Mouse (Mus musculus): ENCODE measurements at regions not wholly inside any gene's neighbourhood (a gene's known extent, or its start where the extent isn't known, plus 50 kb on each side); places are given as distances from the start of the nearest gene placed in this dataset.

DNA sequence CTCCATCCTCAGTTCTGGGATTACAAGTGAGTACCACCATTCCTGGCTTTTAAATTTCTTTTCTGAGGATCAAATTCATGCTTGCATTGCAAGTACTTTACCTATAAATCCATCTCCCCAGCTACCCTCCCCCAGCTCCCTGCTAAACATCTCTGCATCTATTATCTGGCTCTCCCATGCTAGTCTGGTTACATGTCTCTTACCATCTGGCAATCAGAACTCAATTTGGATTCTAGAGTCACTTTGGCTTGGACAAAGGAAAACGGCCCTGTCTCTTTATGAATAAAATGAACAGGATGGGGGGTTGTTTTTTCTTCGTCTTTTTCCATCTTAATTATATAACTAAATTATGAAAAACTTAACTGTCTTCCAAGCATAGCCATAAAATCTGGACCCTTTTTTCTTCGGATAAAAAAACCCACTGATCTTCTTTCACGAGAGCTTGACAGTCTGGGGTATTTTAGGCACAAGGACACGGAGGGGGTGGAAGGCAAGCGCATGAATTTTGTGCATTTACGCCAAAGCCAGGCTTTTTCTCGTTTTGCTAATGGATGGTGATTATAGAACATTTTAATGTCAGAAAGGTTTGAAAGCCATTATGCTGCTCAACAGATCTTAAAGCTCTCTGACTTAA lies 151.6 kb downstream of the Cmpk2 start:
- ChIA-PET POLR2A (interaction anchor here in 1 of 4 experiments (0.7 to 1.0 kb wide), 2 partner anchors 16 to 75 kb away, joined by 3 read pairs; no protein-coding TSS in a partner anchor), CTCF (no interaction called here)

GRCm38 (mm10) chr12:26617969-26618368 lies 149.0 kb downstream of the Cmpk2 start:
- CTCF ChIA-PET, result no interaction called here
- POLR2A ChIA-PET, result no interaction called here

DNA sequence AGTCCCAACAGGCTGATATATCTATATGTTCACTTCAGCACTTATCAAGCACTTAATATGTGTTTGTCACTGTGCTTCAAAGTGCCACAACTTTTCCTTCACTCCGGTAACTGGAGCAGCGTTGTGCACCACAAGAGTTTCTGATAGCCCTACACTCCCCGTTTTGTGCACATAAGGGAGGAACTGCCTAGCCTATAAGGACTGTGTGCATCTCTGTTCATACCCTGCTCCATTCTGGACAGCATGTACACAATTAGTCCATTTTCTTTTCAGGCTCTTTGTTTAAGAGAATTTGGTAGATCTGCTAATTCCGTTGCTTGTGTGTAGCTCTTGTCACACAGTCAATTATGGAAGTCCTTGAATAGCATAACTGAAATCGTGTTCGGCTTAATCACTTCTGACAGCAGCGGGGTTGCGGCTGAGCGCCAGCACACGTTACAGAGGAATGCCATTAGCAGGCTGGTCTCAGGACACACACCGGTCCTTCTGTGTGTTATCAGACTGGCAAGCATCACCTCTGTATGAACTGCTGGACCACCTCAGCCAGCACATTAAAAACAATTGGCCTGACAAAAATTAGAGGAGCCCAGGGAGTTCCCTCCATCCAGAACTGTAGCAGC lies 144.2 kb downstream of the Cmpk2 start:
- ChIA-PET CTCF (no interaction called here), POLR2A (no interaction called here)

DNA sequence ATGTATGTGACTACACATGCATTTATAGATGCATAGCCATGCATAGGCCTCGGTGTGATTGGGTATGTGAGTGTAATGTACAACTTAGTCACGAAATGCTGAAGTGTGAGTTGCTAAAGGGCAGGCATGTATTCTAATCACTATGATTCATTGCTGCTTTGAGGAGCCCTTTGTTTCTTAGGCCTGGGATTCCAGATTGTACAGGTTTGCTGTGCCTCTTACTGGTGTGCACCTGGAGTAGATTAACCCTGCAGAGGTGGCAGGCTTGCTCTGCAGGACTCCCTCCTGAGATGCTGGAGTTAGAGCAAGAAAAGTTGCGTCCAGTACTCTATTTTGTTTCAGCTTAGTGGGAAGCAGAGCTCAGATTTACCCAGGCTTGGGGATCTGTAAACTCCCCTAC lies 141.1 kb downstream of the Cmpk2 start:
- ChIA-PET POLR2A (no interaction called here), CTCF (no interaction called here)

- POLR2A ChIA-PET, result no interaction called here
These were observed 129.5 kb downstream of the Cmpk2 start for GRCm38 (mm10) chr12:26598501-26598900.

GRCm38 (mm10) chr12:26592125-26592524 lies 123.1 kb downstream of the Cmpk2 start:
- ChIA-PET POLR2A (no interaction called here), CTCF (no interaction called here)

More at GRCm38 (mm10) chr12:26598501-26598900, 129.5 kb downstream of the Cmpk2 start:
- CTCF ChIA-PET, result interaction anchor here in 1 of 4 experiments (0.5 kb wide), 1 partner anchor 736 kb away, joined by 6 read pairs; no protein-coding TSS in a partner anchor

GRCm38 (mm10) chr12:26589091-26589490 lies 120.1 kb downstream of the Cmpk2 start:
- CTCF ChIA-PET, result no interaction called here
- POLR2A ChIA-PET, result interaction anchor here in 1 of 4 experiments (0.6 kb wide), 1 partner anchor 493 kb away, joined by 3 read pairs; no protein-coding TSS in a partner anchor

GRCm38 (mm10) chr12:26577438-26577837 lies 108.4 kb downstream of the Cmpk2 start:
- ChIA-PET POLR2A (no interaction called here), CTCF (no interaction called here)

- CTCF ChIA-PET, result interaction anchor here in 1 of 4 experiments (0.6 kb wide), 1 partner anchor 55 kb away, joined by 3 read pairs; no protein-coding TSS in a partner anchor
- POLR2A ChIA-PET, result no interaction called here
These were observed 102.6 kb downstream of the Cmpk2 start for GRCm38 (mm10) chr12:26571602-26572001.

DNA sequence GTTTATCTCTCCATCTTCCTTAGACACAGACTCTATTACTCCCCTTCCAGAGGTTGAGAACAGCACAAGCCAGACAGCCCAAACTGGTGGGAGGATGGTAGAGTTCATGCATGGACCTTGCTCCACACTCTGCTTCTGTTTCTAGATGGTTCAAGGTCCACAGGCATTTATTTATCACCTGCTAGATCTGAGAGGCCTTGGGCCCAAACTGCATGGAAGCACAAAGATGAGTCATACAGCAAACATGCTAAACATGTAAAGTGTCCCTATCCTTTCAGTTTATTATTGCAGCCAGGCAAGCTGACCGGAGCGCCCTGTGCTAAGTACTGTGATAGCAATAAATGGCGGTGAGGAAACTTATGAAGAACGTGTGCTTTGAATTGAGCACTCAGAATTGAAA lies 98.4 kb downstream of the Cmpk2 start:
- POLR2A ChIA-PET, result no interaction called here
- CTCF ChIA-PET, result no interaction called here

DNA sequence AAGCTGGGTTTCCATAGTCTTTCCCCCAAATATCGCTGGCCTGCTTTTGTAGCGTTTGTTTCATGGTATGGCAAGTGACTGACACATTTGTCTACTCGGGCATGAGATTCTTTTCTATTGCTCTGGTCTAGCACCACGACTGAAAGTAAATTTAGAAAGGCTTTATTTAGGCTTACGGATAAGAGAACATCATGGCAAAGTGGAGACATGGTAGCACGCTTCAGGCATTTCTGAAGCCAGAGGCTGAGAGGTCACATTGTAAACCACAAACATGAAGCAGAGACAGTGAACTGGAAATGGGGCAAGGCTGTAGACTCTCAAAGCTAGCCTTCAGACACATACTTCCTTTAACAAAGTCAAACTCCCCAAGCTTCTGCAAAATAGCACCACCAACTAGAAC lies 93.9 kb downstream of the Cmpk2 start:
- CTCF ChIA-PET, result no interaction called here
- POLR2A ChIA-PET, result no interaction called here

- CTCF ChIA-PET, result no interaction called here
- POLR2A ChIA-PET, result no interaction called here
These were observed 90.6 kb downstream of the Cmpk2 start for GRCm38 (mm10) chr12:26559560-26559959.

DNA sequence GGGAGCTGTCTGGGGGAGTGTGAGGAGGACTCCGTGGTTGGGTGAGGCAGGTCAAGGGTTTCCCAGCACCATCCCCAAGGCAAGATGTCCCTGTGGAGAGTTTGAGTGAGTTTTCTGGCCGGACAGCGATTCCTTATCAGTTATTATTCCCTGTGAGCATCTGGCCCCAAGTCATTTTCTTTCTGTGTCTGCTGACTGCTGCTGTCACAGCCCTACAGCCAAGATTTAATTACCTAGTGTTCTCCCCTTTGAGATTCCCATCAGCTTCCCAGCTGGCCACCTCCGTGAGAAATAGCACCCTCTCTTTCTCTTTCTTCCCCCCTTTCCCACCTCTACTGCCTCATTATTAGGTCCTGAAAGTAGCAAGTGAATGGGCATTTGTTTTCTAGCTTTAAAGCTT lies 88.4 kb downstream of the Cmpk2 start:
- CTCF ChIA-PET, result interaction anchor here in 1 of 4 experiments (0.6 kb wide), 1 partner anchor 45 kb away, joined by 4 read pairs; no protein-coding TSS in a partner anchor
- POLR2A ChIA-PET, result interaction anchor here in 1 of 4 experiments (0.6 kb wide), 1 partner anchor 1013 kb away, joined by 5 read pairs; no protein-coding TSS in a partner anchor

GRCm38 (mm10) chr12:26551168-26551926 lies 82.3 kb downstream of the Cmpk2 start:
- ChIA-PET POLR2A (no interaction called here), CTCF (no interaction called here)

DNA sequence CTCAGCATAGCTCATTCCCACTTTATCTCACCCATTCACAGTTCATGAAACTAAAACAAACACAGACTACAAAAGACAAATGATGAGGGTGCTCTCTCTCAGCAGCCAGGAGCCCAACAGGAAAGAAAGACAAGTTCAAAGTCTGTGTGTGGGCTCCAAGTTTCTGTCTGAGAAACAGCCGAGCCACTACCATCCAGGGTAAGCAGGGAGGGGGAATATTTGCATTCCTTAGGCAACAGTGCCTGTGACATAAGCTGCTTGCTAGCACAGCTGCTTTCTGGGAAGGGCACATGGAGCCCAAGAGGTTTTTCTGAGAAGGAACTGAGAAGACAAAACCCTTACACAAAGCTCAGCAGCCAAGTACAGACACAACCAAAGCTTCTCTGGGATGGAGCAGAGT lies 78.5 kb downstream of the Cmpk2 start:
- POLR2A ChIA-PET, result no interaction called here
- CTCF ChIA-PET, result no interaction called here

DNA sequence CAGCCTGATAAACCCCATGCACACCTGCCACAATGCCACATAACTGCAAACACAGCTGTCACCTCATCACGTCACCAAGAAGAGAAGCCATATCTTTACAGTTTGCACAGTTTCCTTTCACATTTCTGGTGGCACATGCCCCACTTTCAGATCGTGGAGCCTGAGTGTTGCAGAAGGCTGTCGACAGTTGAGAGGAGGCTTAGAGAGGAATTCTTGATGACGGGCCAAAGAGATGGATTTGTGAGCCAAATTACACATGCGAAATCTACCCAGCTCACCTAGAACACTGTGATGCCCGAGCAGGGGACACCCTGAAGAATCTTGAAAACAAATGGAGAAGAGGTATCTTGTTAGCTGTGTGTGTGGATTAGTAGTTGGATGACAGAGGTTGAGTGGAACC lies 77.4 kb downstream of the Cmpk2 start:
- POLR2A ChIA-PET, result interaction anchor here in 1 of 4 experiments (0.6 kb wide), 1 partner anchor 74 kb away, joined by 3 read pairs; no protein-coding TSS in a partner anchor

DNA sequence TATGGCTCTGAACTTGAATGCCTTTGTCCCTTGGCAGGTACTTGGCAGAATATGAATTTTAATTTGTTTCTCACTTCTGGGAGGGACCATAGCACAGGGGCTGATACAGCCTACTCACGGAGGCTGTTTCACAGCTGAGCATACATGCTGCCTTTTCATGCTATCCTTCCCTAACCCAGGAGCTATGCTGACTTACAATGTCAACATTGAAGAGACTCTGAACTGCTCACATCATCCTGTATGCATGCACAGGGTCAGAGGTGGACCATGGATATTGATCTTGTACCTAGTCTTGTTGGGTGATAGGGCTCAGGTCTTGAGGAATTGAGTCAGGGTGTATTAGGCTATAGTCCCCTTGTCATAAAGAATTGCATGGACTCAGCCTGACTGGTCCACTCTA lies 74.5 kb downstream of the Cmpk2 start:
- CTCF ChIA-PET, result no interaction called here

More for the DNA sequence above, 77.4 kb downstream of the Cmpk2 start:
- CTCF ChIA-PET, result no interaction called here

DNA sequence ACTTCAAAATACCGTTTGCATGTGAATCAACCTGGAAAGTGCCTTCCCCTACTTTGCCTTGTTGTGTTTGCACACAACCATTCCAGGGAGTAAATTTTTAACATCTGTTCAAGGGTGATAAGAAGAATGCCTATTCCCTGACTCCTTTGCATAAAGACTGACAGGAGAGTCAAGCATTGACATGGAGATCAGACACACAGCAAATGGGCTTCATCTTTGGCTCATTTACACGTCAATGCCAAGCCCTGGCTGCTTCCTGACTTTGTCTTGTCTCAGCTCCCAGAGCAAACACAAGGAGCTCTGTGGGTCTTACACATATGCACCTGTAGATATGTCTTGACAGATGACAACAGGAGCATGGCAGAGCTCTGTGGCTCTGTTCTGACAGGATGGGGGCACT lies 73.4 kb downstream of the Cmpk2 start:
- POLR2A ChIA-PET, result no interaction called here
- CTCF ChIA-PET, result interaction anchor here in 1 of 4 experiments (0.6 kb wide), 2 partner anchors 246 to 1636 kb away, joined by 3 to 12 read pairs; no protein-coding TSS in a partner anchor

More for the DNA sequence above, 74.5 kb downstream of the Cmpk2 start:
- POLR2A ChIA-PET, result no interaction called here

- POLR2A ChIA-PET, result no interaction called here
- CTCF ChIA-PET, result interaction anchor here in 1 of 4 experiments (0.5 kb wide), 1 partner anchor 1561 kb away, joined by 3 read pairs; the partner anchor contains the start of gene Kidins220
These were observed 66.4 kb downstream of the Cmpk2 start for GRCm38 (mm10) chr12:26535261-26535890.
